Mouse (Mus musculus) heart, embryonic 14.5 days (tissue): ENCODE data around the gene Mcoln1. TPM values are rescaled to one million over a fixed set of nuclear protein-coding genes. Genes with fewer than 3 reads are reported as not detected.

Experiments
- ATAC-seq: fragments of 200-750 bp; cut with Nextera tagmentation; 2 replicates; pipeline ENCODE4 v1.8.0; 2017; ENCODE audit warnings: low read depth, moderate TSS enrichment; ENCODE audit not compliant: insufficient number of reproducible peaks, insufficient read depth, low FRiP score
- H3K27ac ChIP-seq, 2 experiments: fragments of 200-500 bp in 1 of 2; fragments of 300-500 bp in 1 of 2; sonication (generic) in 1 of 2; replicated peaks in 1 of 2; 2 replicates each; pipeline ENCODE4 v1.5.1; 2012 to 2014; ENCODE audit warnings: low read depth in 2 of 2, low read length in 2 of 2, control low read depth in 1 of 2, mild to moderate bottlenecking in 1 of 2, mixed read lengths in 1 of 2; ENCODE audit not compliant: control insufficient read depth in 1 of 2, insufficient read depth in 1 of 2
- H3K27me3 ChIP-seq: fragments of 300-500 bp; sonication (generic); 2 replicates; pipeline ENCODE4 v1.6.1; 2014; ENCODE audit warnings: mild to moderate bottlenecking, low read length, control low read depth; ENCODE audit not compliant: control insufficient read depth, insufficient read depth
- H3K36me3 ChIP-seq: fragments of 300-500 bp; sonication (generic); 2 replicates; pipeline ENCODE4 v1.6.1; 2014; ENCODE audit warnings: mild to moderate bottlenecking, control low read depth, low read length, mixed read lengths; ENCODE audit not compliant: control insufficient read depth, insufficient read depth
- H3K4me1 ChIP-seq, 2 experiments: fragments of 200-500 bp in 1 of 2; fragments of 300-500 bp in 1 of 2; sonication (generic) in 1 of 2; 2 replicates each; pipeline ENCODE4 v1.6.1; 2012 to 2014; ENCODE audit warnings: low read length in 2 of 2, control low read depth in 1 of 2, mixed read lengths in 1 of 2; ENCODE audit not compliant: control insufficient read depth in 2 of 2, insufficient read depth in 2 of 2
- H3K4me2 ChIP-seq: fragments of 300-500 bp; sonication (generic); 2 replicates; pipeline ENCODE4 v1.6.1; 2014; ENCODE audit warnings: mild to moderate bottlenecking, low read length
- H3K4me3 ChIP-seq, 2 experiments: fragments of 200-500 bp in 1 of 2; fragments of 300-500 bp in 1 of 2; sonication (generic) in 1 of 2; 2 replicates each; pipeline ENCODE4 v1.5.1; 2012 to 2014; ENCODE audit warnings: low read length in 2 of 2, mild to moderate bottlenecking in 2 of 2, control low read depth in 1 of 2, low read depth in 1 of 2, moderate library complexity in 1 of 2; ENCODE audit not compliant: control insufficient read depth in 1 of 2, insufficient read depth in 1 of 2
- H3K9ac ChIP-seq: fragments of 300-500 bp; sonication (generic); 2 replicates; pipeline ENCODE4 v1.6.1; 2014; ENCODE audit warnings: mild to moderate bottlenecking, low read length
- H3K9me3 ChIP-seq: fragments of 300-500 bp; sonication (generic); 2 replicates; pipeline ENCODE4 v1.6.1; 2016; ENCODE audit warnings: low read length, control low read depth; ENCODE audit not compliant: control insufficient read depth
- WGBS: fragments of 180-500 bp; shearing (Covaris S2); extraction: QIAGEN DNeasy Blood & Tissue Kit; methylation state at CpG from one replicate; pipeline ENCODE4 v1.1.7; 2014; 5-methylcytosine and 5-hydroxymethylcytosine counted together
- polyA plus RNA-seq: library from polyadenylated mRNA; unstranded; fragments of >200 nt; fragmentation: Nextera tagmentation; extraction: Ambion mirVana; gene quantifications from 2 replicates; pipeline ENCODE4 v1.2.1, GENCODE M21; 2014

Mcoln1 gene
- 36.0 and 38.0 TPM in 2 replicates for polyA plus RNA-seq

DNA sequence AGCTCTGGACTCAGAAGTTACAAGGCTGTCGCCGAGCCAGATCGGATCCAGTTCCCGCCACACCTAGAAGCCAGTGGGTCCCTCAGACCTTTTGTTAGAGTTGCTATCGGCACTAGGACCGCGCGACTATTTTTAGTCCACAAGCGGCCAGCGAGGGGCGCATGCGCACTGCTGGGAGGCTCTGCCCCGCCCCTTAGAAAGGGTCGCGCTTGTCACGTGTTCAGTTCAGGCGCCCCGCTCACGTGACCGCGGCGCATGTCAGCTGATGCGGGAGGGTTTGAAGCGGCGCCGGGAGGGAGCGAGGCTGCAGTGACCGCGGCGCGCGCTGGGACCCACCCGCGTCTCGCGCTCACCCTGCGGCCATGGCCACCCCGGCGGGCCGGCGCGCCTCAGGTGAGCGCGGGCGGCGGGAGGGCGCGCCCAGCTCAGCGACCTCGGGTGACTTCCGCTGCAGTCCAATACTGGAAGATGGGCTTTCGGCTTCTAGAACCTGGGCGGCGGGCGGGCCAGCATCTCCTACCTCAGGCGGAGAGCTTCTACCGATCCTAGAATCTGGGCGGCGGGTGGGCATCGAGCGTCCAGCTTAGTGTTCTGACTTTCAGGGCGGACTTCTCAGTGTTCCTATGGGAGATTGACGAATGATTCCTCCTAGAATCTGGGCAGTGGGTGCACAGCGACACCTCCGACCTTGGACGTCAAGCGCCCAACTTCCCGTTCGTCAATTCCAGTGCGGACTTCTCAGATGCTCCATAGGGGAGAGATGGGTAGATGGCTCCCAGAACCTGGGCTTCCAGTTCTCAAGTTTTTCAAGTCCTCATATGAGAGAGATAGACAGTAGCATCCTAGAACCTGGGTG lies at the start of gene Mcoln1:
Mcoln1 (plus strand) TSS at position 223 of the 856 bp plus-strand sequence.
- peaks cover 30% of the 10 kb centered on the region for H3K36me3 ChIP-seq
- H3K27ac ChIP-seq, result peak within 1 kb of the TSS; percentile 90 to 97
- under 1% methylated on average over 70 of the region's 70 CpGs for WGBS
- no peaks in the 10 kb centered on the region for H3K9me3 ChIP-seq
- peak within 1 kb of the TSS; percentile 77 for H3K4me2 ChIP-seq
- peak; percentile 90 for ATAC-seq
- peak within 1 kb of the TSS; percentile 93 for H3K9ac ChIP-seq
- H3K4me1 ChIP-seq, result peaks cover 0 to 11% of the 10 kb centered on the region in 2 experiments; a peak in 2 of 4 replicates
- H3K4me3 ChIP-seq, result peak within 1 kb of the TSS; percentile 83 to 95
- H3K27me3 ChIP-seq, result no peaks in the 10 kb centered on the region

DNA sequence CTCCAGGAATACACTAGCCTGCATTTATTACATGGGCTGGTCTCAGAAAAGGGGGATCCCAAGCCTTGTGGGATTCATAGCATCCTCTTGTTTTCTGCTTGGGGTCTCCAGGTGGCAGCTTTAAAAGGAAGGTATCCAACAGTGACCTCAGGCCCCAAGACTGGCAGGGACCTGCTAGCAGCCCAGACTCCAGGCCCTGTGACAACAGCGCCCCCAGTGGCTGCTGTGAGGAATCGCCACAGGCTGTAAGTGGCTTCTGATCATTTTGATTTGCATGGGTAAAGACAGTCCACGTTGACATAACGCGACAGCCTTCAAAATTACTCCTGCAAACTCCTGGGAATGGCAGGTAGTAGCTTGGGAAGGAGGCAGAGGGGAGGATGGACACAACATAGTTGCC lies 49.6 kb upstream of the Mcoln1 start:
- WGBS, result 36% methylated on average over 5 of the region's 5 CpGs
- Histone ChIP-seq H3K4me3 (no peak overlapping the region), H3K9me3 (no peaks in the 10 kb centered on the region), H3K27ac (no peak overlapping the region), H3K4me2 (no peak overlapping the region), H3K36me3 (peaks cover 90% of the 10 kb centered on the region), H3K9ac (no peak overlapping the region), H3K4me1 (no peaks in the 10 kb centered on the region), H3K27me3 (no peaks in the 10 kb centered on the region)
- no peak; the same call in 1 of the 2 replicates for ATAC-seq

DNA sequence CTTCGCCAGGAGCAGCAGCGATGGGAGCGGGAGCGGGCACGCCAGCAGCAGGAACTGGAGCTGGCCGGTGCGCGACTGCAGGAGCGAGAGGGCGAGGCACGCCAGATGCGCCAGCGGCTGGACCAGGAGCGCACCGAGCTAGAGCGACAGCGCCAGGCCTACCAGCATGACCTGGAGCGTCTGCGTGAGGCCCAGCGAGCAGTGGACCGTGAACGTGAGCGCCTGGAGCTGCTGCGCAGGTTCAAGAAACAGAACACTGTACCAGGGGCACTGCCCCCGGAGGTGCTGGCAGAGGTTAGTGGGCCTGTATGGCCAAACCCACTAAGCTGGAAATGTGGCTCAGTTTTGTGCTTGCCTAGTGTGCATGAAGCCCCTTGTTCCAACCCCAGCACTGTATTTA lies 48.3 kb upstream of the Mcoln1 start:
- Histone ChIP-seq H3K4me2 (no peak overlapping the region), H3K27me3 (no peaks in the 10 kb centered on the region), H3K9me3 (no peaks in the 10 kb centered on the region), H3K4me3 (no peak overlapping the region), H3K27ac (no peak overlapping the region), H3K9ac (no peak overlapping the region), H3K36me3 (peaks cover 96% of the 10 kb centered on the region), H3K4me1 (no peaks in the 10 kb centered on the region)
- ATAC-seq, result no peak
- WGBS, result 95% methylated on average over 25 of the region's 25 CpGs

DNA sequence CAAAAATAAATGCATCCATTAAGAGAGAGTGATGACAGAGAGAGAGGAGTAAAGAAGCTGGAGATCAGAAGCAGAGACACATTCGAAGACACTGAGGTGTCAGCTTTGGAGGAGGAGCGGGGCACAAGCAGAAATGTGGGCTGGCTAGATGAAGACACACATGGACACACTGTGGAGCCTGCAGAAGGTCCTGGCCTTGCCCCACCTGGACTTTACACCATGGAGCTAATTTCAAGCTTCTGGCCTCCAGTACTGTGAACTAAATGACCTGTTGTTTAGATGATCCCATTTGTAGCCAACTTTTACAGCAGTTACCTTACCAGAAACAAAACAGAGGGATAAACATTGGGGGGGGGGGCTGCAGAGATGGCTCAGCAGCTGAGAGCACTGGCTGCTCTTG lies 37.0 kb upstream of the Mcoln1 start:
- no peak for ATAC-seq

DNA sequence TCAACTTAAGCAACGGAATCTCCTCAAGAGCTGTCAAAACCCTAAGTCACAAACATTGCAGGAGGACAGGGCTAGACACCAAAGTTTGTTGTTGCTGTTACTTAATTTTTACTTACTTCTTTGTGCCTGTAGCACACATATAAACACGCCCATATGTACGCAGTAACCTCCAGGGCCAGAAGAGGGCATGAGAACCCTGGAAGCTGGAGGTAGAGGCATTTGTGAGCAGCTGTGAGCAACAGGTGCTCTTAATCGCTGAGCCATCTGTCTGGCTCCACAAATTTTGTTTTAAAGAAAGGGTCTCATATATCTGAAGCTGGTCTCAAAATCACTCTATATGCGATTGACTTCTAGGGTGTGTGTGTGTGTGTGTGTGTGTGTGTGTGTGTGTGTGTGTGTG lies 35.9 kb upstream of the Mcoln1 start:
- Histone ChIP-seq H3K4me3 (no peak overlapping the region), H3K27ac (no peak overlapping the region), H3K9me3 (no peaks in the 10 kb centered on the region), H3K9ac (no peak overlapping the region), H3K36me3 (peaks cover 5% of the 10 kb centered on the region; the same call in 1 of the 2 replicates), H3K4me1 (no peaks in the 10 kb centered on the region; a peak in 1 of 4 replicates), H3K4me2 (no peak overlapping the region), H3K27me3 (no peaks in the 10 kb centered on the region)
- WGBS, result 58% methylated on average over 5 of the region's 5 CpGs
- no peak for ATAC-seq

More for the DNA sequence above, 37.0 kb upstream of the Mcoln1 start:
- Histone ChIP-seq H3K9me3 (no peaks in the 10 kb centered on the region), H3K9ac (no peak overlapping the region), H3K4me3 (no peak overlapping the region), H3K27ac (no peak overlapping the region), H3K27me3 (no peaks in the 10 kb centered on the region), H3K36me3 (peaks cover 15% of the 10 kb centered on the region; the same call in 1 of the 2 replicates), H3K4me1 (no peaks in the 10 kb centered on the region; a peak in 1 of 4 replicates), H3K4me2 (no peak overlapping the region)
- 87% methylated on average over 2 of the region's 2 CpGs for WGBS

DNA sequence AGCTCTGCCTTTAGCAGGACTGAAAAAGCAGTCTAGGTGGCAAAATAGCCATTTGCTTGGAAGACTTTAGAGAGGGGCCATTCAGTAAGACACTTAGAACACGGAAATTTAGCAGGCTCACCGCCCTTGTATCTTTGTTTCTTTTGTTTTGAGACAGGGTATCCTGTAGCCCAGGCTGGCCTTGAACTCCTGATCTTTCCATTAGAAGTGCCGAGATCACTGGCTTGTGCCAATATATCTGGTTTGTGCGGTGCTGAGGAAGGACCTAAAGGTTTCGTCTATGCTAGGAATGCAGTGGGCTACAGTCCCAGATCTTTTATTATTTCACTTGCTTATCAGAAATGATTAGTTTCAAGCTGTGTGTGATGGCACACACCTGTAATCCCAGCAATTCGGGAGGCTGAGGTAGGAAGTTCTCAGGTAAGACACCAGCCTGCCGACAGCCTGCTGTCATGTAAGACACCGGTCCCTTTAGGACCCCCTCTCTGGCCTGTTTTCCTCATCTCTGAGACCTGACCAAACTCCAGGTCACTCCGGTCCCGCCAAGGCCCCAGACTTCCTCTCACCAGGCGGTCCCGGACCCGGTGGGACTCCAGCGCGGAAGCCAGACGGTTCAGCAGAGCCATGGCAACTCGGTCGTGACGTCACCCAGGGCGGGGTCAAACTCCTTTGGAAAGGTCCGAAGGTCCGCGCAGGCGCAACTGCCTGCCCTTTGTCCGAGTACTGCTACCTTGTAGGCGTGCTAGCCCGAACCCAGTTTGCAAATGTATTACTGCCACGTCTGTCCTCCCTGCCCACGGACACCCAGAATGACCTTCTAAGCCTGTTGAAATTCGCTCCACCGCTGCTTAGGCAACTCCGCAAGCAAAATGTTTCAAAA lies 33.0 kb upstream of the Mcoln1 start, which contains the start of gene Pex11g:
Pex11g (minus strand) TSS at position 675 of the 880 bp plus-strand sequence.
- Histone ChIP-seq H3K27ac (peak within 1 kb of the TSS; percentile 78 to 83), H3K27me3 (no peaks in the 10 kb centered on the region), H3K36me3 (no peaks in the 10 kb centered on the region), H3K9me3 (no peaks in the 10 kb centered on the region), H3K4me2 (peak within 1 kb of the TSS; percentile 80), H3K4me3 (peak within 1 kb of the TSS; percentile 55 to 58), H3K4me1 (no peaks in the 10 kb centered on the region; a peak in 1 of 4 replicates), H3K9ac (peak within 1 kb of the TSS; percentile 79)
- 7% methylated on average over 32 of the region's 32 CpGs for WGBS
- peak; percentile 94 for ATAC-seq

DNA sequence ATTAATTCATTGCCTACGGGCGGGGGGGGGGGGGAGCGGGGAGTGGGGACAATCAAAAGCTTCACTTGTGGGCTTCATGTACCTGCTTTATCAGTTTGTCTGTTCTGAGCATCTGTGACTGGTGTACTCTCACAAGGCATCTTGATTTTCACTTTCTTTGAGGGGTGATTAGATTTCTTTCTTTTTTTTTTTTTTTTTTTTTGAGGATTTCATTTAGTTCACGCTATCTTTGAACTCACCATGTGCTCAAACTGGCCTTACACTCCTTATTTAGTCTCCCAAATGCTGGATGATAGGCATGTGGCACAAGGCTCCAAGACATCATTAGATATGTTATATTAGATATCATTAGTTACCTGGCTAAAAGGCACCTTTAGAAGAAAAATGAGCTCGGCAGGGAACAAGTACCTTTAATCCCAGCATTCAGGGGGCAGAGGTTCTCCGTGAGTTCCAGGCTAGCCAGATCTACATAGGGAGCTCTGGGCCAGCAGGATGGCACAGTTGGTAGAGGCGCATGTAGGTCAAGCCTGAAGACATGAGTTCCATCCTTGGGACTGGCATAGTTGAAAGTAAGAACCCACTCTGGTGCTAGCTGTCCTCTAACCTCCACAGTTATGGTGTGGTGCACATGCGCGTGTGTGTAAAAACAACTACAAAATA lies 32.2 kb upstream of the Mcoln1 start:
- Histone ChIP-seq H3K4me2 (peak overlapping the region; percentile 80), H3K9ac (peak overlapping the region; percentile 79), H3K27me3 (no peaks in the 10 kb centered on the region), H3K27ac (peak overlapping the region; percentile 78 to 83), H3K4me3 (peak overlapping the region; percentile 55 to 58), H3K36me3 (no peaks in the 10 kb centered on the region), H3K4me1 (no peaks in the 10 kb centered on the region; a peak in 1 of 4 replicates), H3K9me3 (no peaks in the 10 kb centered on the region)
- WGBS, result 53% methylated on average over 9 of the region's 9 CpGs
- no peak for ATAC-seq
